Comparison of ENCODE assay signal across 13 mouse cellular contexts in genomic region chr17:90456748-90457147, GRCm38 (mm10).
DNase-seq lines count a peak whose midpoint lies in the region; ATAC-seq and TF ChIP-seq lines count a peak whose summit lies in the region.
"Had no signal": no experiment of that assay in that cellular context is flagged by ENCODE, and none has a peak within 500 bp of the region (broad histone marks: within the 10 kb centered on the region; RNA-seq: fewer than 3 reads in every experiment).

No protein-coding gene starts in this region.

- H3K36me3 ChIP-seq in intestine, postnatal 0 days (ENCODE audit: control insufficient read depth, insufficient read depth) = no peaks in the 10 kb centered on the region
- H3K36me3 ChIP-seq in intestine, embryonic 16.5 days (ENCODE audit: control insufficient read depth, insufficient read depth, low read length) = no peaks in the 10 kb centered on the region
- H3K36me3 ChIP-seq in E14TG2a.4 (ENCODE audit: insufficient read depth, low read length) = no peaks in the 10 kb centered on the region
- no peaks in the 10 kb centered on the region for H3K36me3 ChIP-seq in hindbrain, postnatal 0 days (ENCODE audit: insufficient read depth, low read length)
- H3K36me3 ChIP-seq: liver, embryonic 15.5 days had no signal

- WGBS in intestine, postnatal 0 days = 45% methylated on average over 5 of the region's 5 CpGs
- 38% methylated on average over 5 of the region's 5 CpGs for WGBS in intestine, embryonic 16.5 days
- 34% methylated on average over 5 of the region's 5 CpGs for WGBS in hindbrain, postnatal 0 days

- DNase-seq in brain, embryonic 14.5 days (ENCODE audit: low read depth) = peak; percentile 18
- peak; percentile 27 for DNase-seq in hindbrain, postnatal 0 days (ENCODE audit: low spot score)
- DNase-seq in ovary, postnatal 10 days (ENCODE audit: low spot score) = no peak
- no peak for DNase-seq in heart, adult 11 months
- DNase-seq: gastrocnemius, postnatal 10 days had no signal

- no peak overlapping the region for H3K27ac ChIP-seq in intestine, postnatal 0 days (ENCODE audit: low read depth, low read length)
- H3K27ac ChIP-seq in intestine, embryonic 16.5 days (ENCODE audit: low read length) = no peak overlapping the region
- no peak overlapping the region for H3K27ac ChIP-seq in hindbrain, postnatal 0 days
- H3K27ac ChIP-seq: liver, embryonic 15.5 days had no signal

- peaks cover 24% of the 10 kb centered on the region for H3K27me3 ChIP-seq in intestine, postnatal 0 days (replicated peaks; ENCODE audit: control insufficient read depth, insufficient read depth, low read length)
- peaks cover 26% of the 10 kb centered on the region for H3K27me3 ChIP-seq in intestine, embryonic 16.5 days (replicated peaks; ENCODE audit: control insufficient read depth, insufficient read depth, low read length)
- peaks cover 45% of the 10 kb centered on the region for H3K27me3 ChIP-seq in E14TG2a.4 (ENCODE audit: insufficient read depth, low read length)
- no peaks in the 10 kb centered on the region for H3K27me3 ChIP-seq in hindbrain, postnatal 0 days (ENCODE audit: insufficient read depth, low read length)

- ATAC-seq in intestine, postnatal 0 days = no peak
- no peak for ATAC-seq in intestine, embryonic 16.5 days
- no peak for ATAC-seq in hindbrain, postnatal 0 days
- no peak for ATAC-seq in megakaryocyte-erythroid progenitor cell, adult 5-6 weeks (replicated peaks; ENCODE audit: low FRiP score, low TSS enrichment, poor library complexity, severe bottlenecking)
- ATAC-seq: inflammation-experienced regulatory T-cells, adult 6 months had no signal

- no peak overlapping the region for H3K4me2 ChIP-seq in intestine, postnatal 0 days (replicated peaks; ENCODE audit: low read depth)
- no peak overlapping the region for H3K4me2 ChIP-seq in intestine, embryonic 16.5 days (ENCODE audit: low read depth, low read length)
- H3K4me2 ChIP-seq in hindbrain, postnatal 0 days (ENCODE audit: low read depth, low read length) = peak overlapping the region; percentile 72; the same call in 1 of the 2 replicates
- H3K4me2 ChIP-seq: liver, embryonic 15.5 days had no signal

- H3K9ac ChIP-seq in intestine, postnatal 0 days (ENCODE audit: low read depth, low read length) = no peak overlapping the region
- no peak overlapping the region for H3K9ac ChIP-seq in intestine, embryonic 16.5 days (ENCODE audit: low read depth, low read length)
- H3K9ac ChIP-seq in hindbrain, postnatal 0 days (replicated peaks; ENCODE audit: low read length) = no peak overlapping the region
- H3K9ac ChIP-seq: liver, embryonic 15.5 days had no signal

- no peaks in the 10 kb centered on the region for H3K9me3 ChIP-seq in intestine, postnatal 0 days (ENCODE audit: control insufficient read depth)
- H3K9me3 ChIP-seq in intestine, embryonic 16.5 days (ENCODE audit: control insufficient read depth, low read length) = no peaks in the 10 kb centered on the region
- no peaks in the 10 kb centered on the region for H3K9me3 ChIP-seq in E14TG2a.4 (ENCODE audit: low read length)
- no peaks in the 10 kb centered on the region for H3K9me3 ChIP-seq in hindbrain, postnatal 0 days (ENCODE audit: low read length)
- H3K9me3 ChIP-seq: liver, embryonic 15.5 days had no signal

- TF ChIP-seq POLR2A in brain, embryonic 14.5 days (IDR thresholded peaks at IDR 0.05; ENCODE audit: borderline replicate concordance, extremely low read depth, insufficient read depth, insufficient read length, poor library complexity, severe bottlenecking) = no peak

- H3K4me3 ChIP-seq in intestine, postnatal 0 days (ENCODE audit: low read depth, low read length) = no peak overlapping the region
- no peak overlapping the region for H3K4me3 ChIP-seq in intestine, embryonic 16.5 days (ENCODE audit: low read length)
- H3K4me3 ChIP-seq in E14TG2a.4 (replicated peaks; ENCODE audit: low read length) = no peak overlapping the region
- no peak overlapping the region for H3K4me3 ChIP-seq in hindbrain, postnatal 0 days (ENCODE audit: low read length)
- H3K4me3 ChIP-seq: erythroblast, embryonic 14.5 days; liver, embryonic 15.5 days; megakaryocyte, embryonic 14.5 days had no signal

- H3K4me1 ChIP-seq in intestine, postnatal 0 days (replicated peaks; ENCODE audit: control insufficient read depth, insufficient read depth, low read length) = no peaks in the 10 kb centered on the region
- H3K4me1 ChIP-seq in intestine, embryonic 16.5 days (ENCODE audit: control insufficient read depth, insufficient read depth, low read length) = peaks cover 11% of the 10 kb centered on the region
- H3K4me1 ChIP-seq in E14TG2a.4 (replicated peaks; ENCODE audit: low read depth, low read length) = peaks cover 14% of the 10 kb centered on the region
- peaks cover 4% of the 10 kb centered on the region for H3K4me1 ChIP-seq in hindbrain, postnatal 0 days (ENCODE audit: insufficient read depth, low read length)
- H3K4me1 ChIP-seq: liver, embryonic 15.5 days had no signal

- peak; percentile 24 for TF ChIP-seq CTCF in intestine, postnatal 0 days (IDR thresholded peaks at IDR 0.05; ENCODE audit: low read depth)
- TF ChIP-seq CTCF in E14TG2a.4 (conservative IDR thresholded peaks at IDR 0.05; ENCODE audit: low read length) = peak; percentile 63
- peak; percentile 39; the same call in 1 of the 2 replicates for TF ChIP-seq CTCF in brain, embryonic 14.5 days (IDR thresholded peaks at IDR 0.05; ENCODE audit: borderline replicate concordance, extremely low read depth, insufficient read depth, insufficient read length)
- peak; percentile 50 for TF ChIP-seq CTCF in hindbrain, postnatal 0 days (IDR thresholded peaks at IDR 0.05; ENCODE audit: low read depth)

Comparison
In these comparisons a context has a peak if more than half of its experiments do, and no peak if none do; other contexts are left out.
1. DNase-seq: peak in brain, embryonic 14.5 days (single experiment) and hindbrain, postnatal 0 days (single experiment); none in ovary, postnatal 10 days (single experiment) and heart, adult 11 months (single experiment).
2. Peak in every context shown above with its lines, with median percentiles within 50 percentile points of each other: CTCF ChIP-seq.